Mouse (Mus musculus) MEL (cell line): ENCODE measurements around the gene Ano10. TPM values are rescaled to one million over a fixed set of nuclear protein-coding genes. Genes with fewer than 3 reads are reported as not detected.

Experiments
- DNase-seq: peaks from one replicate; pipeline ENCODE4 v3.0.0; 2011; ENCODE audit warnings: low read depth, low spot score
- H3K27ac ChIP-seq: 2 replicates; pipeline ENCODE4 v1.5.1; 2012; ENCODE audit warnings: low read depth, mild to moderate bottlenecking, control low read depth, low read length, moderate library complexity; ENCODE audit not compliant: control insufficient read depth
- H3K27me3 ChIP-seq, 2 experiments: fragments of 150-350 bp in 1 of 2; sonication (generic) in 1 of 2; 2 replicates each; pipeline ENCODE4 v1.6.1; 2012; ENCODE audit warnings: low read length in 2 of 2, mild to moderate bottlenecking in 2 of 2, improper control_type of control experiment in 1 of 2, moderate library complexity in 1 of 2; ENCODE audit not compliant: insufficient read depth in 2 of 2, control insufficient read depth in 1 of 2
- H3K36me3 ChIP-seq, 2 experiments: 2 replicates each; pipeline ENCODE4 v1.6.1; 2012 to 2014; ENCODE audit warnings: low read length in 2 of 2, improper control_type of control experiment in 1 of 2, inconsistent platforms in 1 of 2, mild to moderate bottlenecking in 1 of 2; ENCODE audit not compliant: insufficient read depth in 2 of 2, control insufficient read depth in 1 of 2
- H3K4me1 ChIP-seq, 2 experiments: fragments of 150-350 bp in 1 of 2; sonication (generic) in 1 of 2; 2 replicates each; pipeline ENCODE4 v1.6.1; 2012; ENCODE audit warnings: low read length in 2 of 2, improper control_type of control experiment in 1 of 2, mild to moderate bottlenecking in 1 of 2; ENCODE audit not compliant: insufficient read depth in 2 of 2, control insufficient read depth in 1 of 2
- H3K4me3 ChIP-seq, 2 experiments: fragments of 150-350 bp in 1 of 2; sonication (generic) in 1 of 2; 2 replicates each; pipeline ENCODE4 v1.5.1; 2012; ENCODE audit warnings: low read depth in 2 of 2, low read length in 2 of 2, mild to moderate bottlenecking in 2 of 2, moderate library complexity in 2 of 2, control low read depth in 1 of 2, improper control_type of control experiment in 1 of 2; ENCODE audit not compliant: control insufficient read depth in 1 of 2, insufficient read depth in 1 of 2
- H3K79me2 ChIP-seq: 2 replicates; pipeline ENCODE4 v1.6.1; 2012; ENCODE audit warnings: mild to moderate bottlenecking, low read length, moderate library complexity; ENCODE audit not compliant: control insufficient read depth, poor library complexity, insufficient read depth
- H3K9ac ChIP-seq: 2 replicates; pipeline ENCODE4 v1.6.1; 2012; ENCODE audit warnings: low read depth, mild to moderate bottlenecking, control low read depth, low read length, moderate library complexity; ENCODE audit not compliant: control insufficient read depth, poor library complexity, severe bottlenecking
- H3K9me3 ChIP-seq: fragments of 150-350 bp; sonication (generic); replicated peaks from 2 replicates; pipeline ENCODE4 v1.6.1; 2012; ENCODE audit warnings: mild to moderate bottlenecking, low read length, improper control_type of control experiment, moderate library complexity; ENCODE audit not compliant: insufficient read depth
- CHD1 ChIP-seq: IDR thresholded peaks from 2 replicates; pipeline ENCODE4 v1.6.1; 2012; ENCODE audit warnings: low read depth, mild to moderate bottlenecking, inconsistent platforms, low read length, improper control_type of control experiment
- CHD2 ChIP-seq: IDR thresholded peaks from 2 replicates; pipeline ENCODE4 v1.6.1; 2011; ENCODE audit warnings: low read length, improper control_type of control experiment
- E2F4 ChIP-seq: IDR thresholded peaks from 2 replicates; pipeline ENCODE4 v1.6.1; 2011; ENCODE audit warnings: low read depth, low read length, improper control_type of control experiment, borderline replicate concordance
- ETS1 ChIP-seq: IDR thresholded peaks from 2 replicates; pipeline ENCODE4 v1.6.1; 2012; ENCODE audit warnings: low read depth, mild to moderate bottlenecking, inconsistent platforms, low read length, improper control_type of control experiment, moderate library complexity
- GATA1 ChIP-seq: IDR thresholded peaks from 2 replicates; pipeline ENCODE4 v1.6.1; 2011; ENCODE audit warnings: low read depth, low read length, improper control_type of control experiment
- KAT2A ChIP-seq: conservative IDR thresholded peaks from 2 replicates; pipeline ENCODE4 v1.6.1; 2012; ENCODE audit warnings: low read depth, low read length, improper control_type of control experiment, inconsistent platforms
- MAFK ChIP-seq: IDR thresholded peaks from 2 replicates; pipeline ENCODE4 v1.6.1; 2011; ENCODE audit warnings: low read depth, mild to moderate bottlenecking, low read length, improper control_type of control experiment, borderline replicate concordance
- MAX ChIP-seq: IDR thresholded peaks from 2 replicates; pipeline ENCODE4 v1.6.1; 2011; ENCODE audit warnings: low read length, improper control_type of control experiment
- MXI1 ChIP-seq: IDR thresholded peaks from 2 replicates; pipeline ENCODE4 v1.6.1; 2011; ENCODE audit warnings: mild to moderate bottlenecking, low read depth, low read length, improper control_type of control experiment
- MYB ChIP-seq: IDR thresholded peaks from 2 replicates; pipeline ENCODE4 v1.6.1; 2011; ENCODE audit warnings: mild to moderate bottlenecking, low read depth, low read length, improper control_type of control experiment
- MYC ChIP-seq: IDR thresholded peaks from 2 replicates; pipeline ENCODE4 v1.6.1; 2011; ENCODE audit warnings: low read depth, mild to moderate bottlenecking, low read length, improper control_type of control experiment, moderate library complexity
- NRF1 ChIP-seq: IDR thresholded peaks from 2 replicates; pipeline ENCODE4 v1.6.1; 2014; ENCODE audit warnings: low read depth, mild to moderate bottlenecking, inconsistent platforms, low read length, improper control_type of control experiment, moderate library complexity; ENCODE audit not compliant: poor library complexity, insufficient read depth, severe bottlenecking
- POLR2A ChIP-seq, 2 experiments: IDR thresholded peaks; 2 replicates each; pipeline ENCODE4 v1.6.1; 2011 to 2012; ENCODE audit warnings: low read length in 2 of 2, mild to moderate bottlenecking in 2 of 2, control low read depth in 1 of 2, improper control_type of control experiment in 1 of 2, low read depth in 1 of 2, moderate library complexity in 1 of 2; ENCODE audit not compliant: control insufficient read depth in 1 of 2, insufficient read depth in 1 of 2, poor library complexity in 1 of 2
- POLR2AphosphoS2 ChIP-seq: IDR thresholded peaks from 2 replicates; pipeline ENCODE4 v1.6.1; 2011; ENCODE audit warnings: low read length, improper control_type of control experiment
- POLR2AphosphoS5 ChIP-seq: IDR thresholded peaks from 2 replicates; pipeline ENCODE4 v1.6.1; 2012; ENCODE audit warnings: low read depth, borderline replicate concordance, mild to moderate bottlenecking, inconsistent platforms, low read length, moderate library complexity, mixed read lengths
- RAD21 ChIP-seq: IDR thresholded peaks from 2 replicates; pipeline ENCODE4 v1.6.1; 2011; ENCODE audit warnings: mild to moderate bottlenecking, low read depth, low read length, improper control_type of control experiment
- SIN3A ChIP-seq: IDR thresholded peaks from 2 replicates; pipeline ENCODE4 v1.6.1; 2012; ENCODE audit warnings: low read length, improper control_type of control experiment, inconsistent platforms
- TBP ChIP-seq: IDR thresholded peaks from 2 replicates; pipeline ENCODE4 v1.8.0; 2011; ENCODE audit warnings: low read depth, low read length, improper control_type of control experiment
- TCF12 ChIP-seq: IDR thresholded peaks from 2 replicates; pipeline ENCODE4 v1.6.1; 2014; ENCODE audit warnings: low read depth, mild to moderate bottlenecking, inconsistent platforms, low read length, improper control_type of control experiment, moderate library complexity
- UBTF ChIP-seq: IDR thresholded peaks from 2 replicates; pipeline ENCODE4 v1.6.1; 2012; ENCODE audit warnings: low read depth, mild to moderate bottlenecking, inconsistent platforms, low read length, improper control_type of control experiment, moderate library complexity, borderline replicate concordance; ENCODE audit not compliant: insufficient read depth
- USF1 ChIP-seq: IDR thresholded peaks from 2 replicates; pipeline ENCODE4 v1.6.1; 2014; ENCODE audit warnings: low read depth, mild to moderate bottlenecking, inconsistent platforms, low read length, improper control_type of control experiment, moderate library complexity
- USF2 ChIP-seq, 2 experiments: IDR thresholded peaks; 2 replicates each; pipeline ENCODE4 v1.6.1; 2011 to 2012; ENCODE audit warnings: improper control_type of control experiment in 2 of 2, low read length in 2 of 2, borderline replicate concordance in 1 of 2, inconsistent platforms in 1 of 2, low read depth in 1 of 2, mild to moderate bottlenecking in 1 of 2; ENCODE audit not compliant: insufficient read depth in 1 of 2
- ZKSCAN1 ChIP-seq: IDR thresholded peaks from 2 replicates; pipeline ENCODE4 v1.6.1; 2012; ENCODE audit warnings: low read depth, mild to moderate bottlenecking, inconsistent platforms, low read length, improper control_type of control experiment, moderate library complexity
- polyA plus RNA-seq, 2 experiments: library from polyadenylated mRNA; stranded (reverse) in 1 of 2; unstranded in 1 of 2; fragments of >175 nt in 1 of 2; fragments of >200 nt in 1 of 2; gene quantifications; 2 replicates each; pipeline versions ENCODE4 v1.2.1 to v1.2.4; 2012; ENCODE audit warnings: low replicate concordance in 2 of 2, low read depth in 1 of 2; ENCODE audit not compliant: insufficient read length in 2 of 2, insufficient read depth in 1 of 2, missing spikeins in 1 of 2
- total RNA-seq: library from RNA; depleted of rRNA; stranded (reverse); fragments of 300-350 nt; gene quantifications from 2 replicates; pipeline ENCODE4 v1.2.3, GENCODE M21; 2012

Gene Ano10
- total and polyA plus RNA-seq, 3 experiments: 0.54 to 3.1 TPM; not detected in 1

DNA sequence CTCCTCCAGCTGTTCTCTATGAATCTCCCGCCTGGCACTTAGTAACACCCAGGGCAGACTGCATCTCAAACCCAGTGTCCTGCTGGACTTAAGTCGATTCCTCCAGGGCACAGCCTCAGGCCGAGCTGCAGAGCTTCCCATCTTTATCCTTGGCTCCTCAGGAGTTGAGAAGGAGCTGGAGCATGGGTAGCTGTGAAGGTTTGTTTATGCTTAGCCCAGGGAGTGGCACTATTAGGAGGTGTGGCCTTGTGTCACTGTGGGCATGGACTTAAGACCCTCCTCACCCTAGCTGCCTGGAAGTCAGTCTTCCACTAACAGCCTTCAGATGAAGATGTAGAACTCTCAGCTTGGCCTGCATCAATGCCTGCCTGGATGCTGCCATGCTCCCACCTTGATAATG is 28.1 kb upstream of the Ano10 start:
- no peak overlapping the region for H3K9ac ChIP-seq
- no peak overlapping the region for H3K4me3 ChIP-seq
- no peak overlapping the region for H3K27ac ChIP-seq
- DNase-seq: no peak
- no peaks in the 10 kb centered on the region for H3K79me2 ChIP-seq
- TF ChIP-seq MAX: no peak
- TF ChIP-seq MAFK: no peak
- TF ChIP-seq MYC: no peak
- TF ChIP-seq CHD1: no peak
- TF ChIP-seq NRF1: no peak
- TF ChIP-seq CHD2: no peak
- no peak for TF ChIP-seq UBTF
- no peak for TF ChIP-seq KAT2A
- TF ChIP-seq RAD21: no peak
- TF ChIP-seq POLR2A (IDR thresholded peaks at IDR 0.05; ENCODE audit: control insufficient read depth in 1 of 2, insufficient read depth in 1 of 2, low read depth in 1 of 2, low read length in 2 of 2, poor library complexity in 1 of 2): no peak
- no peak for TF ChIP-seq GATA1
- no peak for TF ChIP-seq MYB
- no peak for TF ChIP-seq POLR2AphosphoS2
- TF ChIP-seq MXI1: no peak
- no peak for TF ChIP-seq TBP
- TF ChIP-seq ZKSCAN1: no peak
- no peak for TF ChIP-seq USF1
- H3K36me3 ChIP-seq: no peaks in the 10 kb centered on the region
- peaks cover 2% of the 10 kb centered on the region in 2 experiments; a peak in 2 of 4 replicates for H3K27me3 ChIP-seq
- no peaks in the 10 kb centered on the region for H3K9me3 ChIP-seq
- no peaks in the 10 kb centered on the region for H3K4me1 ChIP-seq

DNA sequence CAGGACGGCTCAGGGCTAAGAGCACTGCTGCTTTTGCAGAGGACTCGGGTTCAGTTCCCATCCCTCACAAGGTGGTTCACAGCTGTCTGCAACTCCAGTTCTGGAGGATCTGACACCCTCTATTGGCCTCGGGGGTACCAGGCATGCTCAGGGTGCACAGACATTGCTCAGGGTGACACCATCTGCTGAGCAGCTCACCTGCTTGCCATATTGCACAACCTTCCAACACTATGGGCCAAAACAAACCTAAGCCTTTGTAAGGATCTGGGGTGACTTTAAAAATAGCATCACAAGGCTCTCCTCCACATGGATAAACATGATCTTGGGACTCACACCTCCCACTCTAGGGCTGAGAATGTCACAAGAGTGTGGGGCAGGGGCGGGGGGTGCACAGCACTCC is 26.4 kb upstream of the Ano10 start:
- H3K9me3 ChIP-seq: no peaks in the 10 kb centered on the region
- no peaks in the 10 kb centered on the region for H3K36me3 ChIP-seq
- no peak overlapping the region for H3K4me3 ChIP-seq
- no peaks in the 10 kb centered on the region for H3K4me1 ChIP-seq
- no peaks in the 10 kb centered on the region; a peak in 1 of 4 replicates for H3K27me3 ChIP-seq
- no peak overlapping the region for H3K9ac ChIP-seq
- H3K79me2 ChIP-seq: no peaks in the 10 kb centered on the region
- TF ChIP-seq SIN3A (no peak), TCF12 (no peak), ETS1 (no peak), USF2 (IDR thresholded peaks at IDR 0.05; ENCODE audit: borderline replicate concordance in 1 of 2, insufficient read depth in 1 of 2, low read depth in 1 of 2, low read length in 2 of 2) (no peak), MAFK (no peak), MYB (no peak), E2F4 (no peak), RAD21 (no peak), USF1 (no peak), POLR2AphosphoS5 (no peak), MYC (no peak)
- TF ChIP-seq, all 39 proteins: peak for 0
- H3K27ac ChIP-seq: no peak overlapping the region
- no peak for DNase-seq
